Mouse (Mus musculus) ES-E14 (cell line): ENCODE results near the gene Ankrd9.

Experiments used
- CHD2 ChIP-seq: IDR thresholded peaks from 2 replicates; pipeline ENCODE4 v1.6.1; 2014; ENCODE audit warnings: mild to moderate bottlenecking, low read depth, low read length, inconsistent platforms
- MAFK ChIP-seq: IDR thresholded peaks from 2 replicates; pipeline ENCODE4 v1.6.1; 2014; ENCODE audit warnings: mild to moderate bottlenecking, low read depth, low read length, inconsistent platforms; ENCODE audit not compliant: insufficient read depth
- ZNF384 ChIP-seq: IDR thresholded peaks from 2 replicates; pipeline ENCODE4 v1.6.1; 2012; ENCODE audit warnings: low read depth, low read length, inconsistent platforms

DNA sequence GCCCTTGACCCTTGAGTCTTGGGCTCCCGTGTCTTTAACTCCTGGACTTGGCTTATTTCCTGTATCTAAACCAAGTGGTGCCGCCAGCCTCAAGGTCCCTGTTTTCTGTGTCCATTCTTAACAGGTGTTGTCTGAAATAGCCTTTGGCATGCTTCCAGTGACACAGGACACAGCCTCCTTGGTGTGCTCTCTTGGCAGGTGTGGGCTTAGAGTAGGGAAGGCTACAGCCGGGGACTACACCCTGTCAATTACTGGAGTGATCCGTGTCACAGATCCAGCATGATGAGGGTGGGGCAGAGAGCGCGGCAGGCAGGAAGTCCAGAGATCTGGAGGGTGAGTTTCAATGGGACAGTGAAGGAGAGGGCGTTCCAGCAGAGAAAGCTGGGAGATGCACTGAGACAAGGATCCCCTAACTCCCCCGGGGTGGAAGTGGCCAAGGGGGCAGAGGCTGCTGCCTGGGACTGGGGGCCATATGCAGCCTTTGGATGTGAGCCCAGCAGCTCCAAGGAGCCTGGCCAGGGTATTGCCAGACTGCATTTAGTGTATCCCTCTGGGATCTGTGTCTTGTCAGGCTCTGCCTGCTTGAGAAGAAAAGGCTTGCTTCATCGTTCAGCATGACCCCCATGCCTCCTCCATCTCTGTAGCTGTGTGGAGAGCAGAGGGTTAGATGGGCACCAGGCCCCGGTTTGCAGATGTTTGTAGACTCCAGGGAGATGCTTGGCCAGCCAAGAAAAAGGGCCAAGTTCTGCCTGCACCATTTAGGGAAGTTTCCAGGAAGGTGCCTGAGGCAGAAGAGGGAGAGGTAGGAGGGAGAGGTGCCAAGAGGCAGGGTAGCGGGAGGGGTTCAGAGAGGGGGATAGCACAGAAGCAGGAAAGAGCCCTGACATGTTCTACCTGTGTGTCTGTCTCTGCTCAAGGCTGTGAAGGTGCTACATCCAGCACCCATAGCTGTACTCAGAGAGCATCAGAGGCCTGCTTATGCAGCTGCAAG is 30.0 kb upstream of the Ankrd9 start:
- TF ChIP-seq MAFK = no peak
- TF ChIP-seq CHD2 = no peak
- TF ChIP-seq ZNF384 = no peak
